Mouse (Mus musculus): Measurements from ENCODE around the gene Ccl3. TPM values are rescaled to one million over a fixed set of nuclear protein-coding genes. Genes with fewer than 3 reads are reported as not detected.

Ccl3 gene
- polyA plus RNA-seq, 1 experiment from 2014 or later, result 1.0 TPM

- H3K9me3 ChIP-seq (replicated peaks; ENCODE audit: control insufficient read depth, low read length), result no peaks in the 10 kb centered on the region
- 59% methylated on average over 4 of the region's 4 CpGs for WGBS
- no peaks in the 10 kb centered on the region for H3K27me3 ChIP-seq (ENCODE audit: control insufficient read depth, insufficient read depth, low read length)
- H3K27ac ChIP-seq (ENCODE audit: low read length), result no peak overlapping the region
- no peak overlapping the region for H3K9ac ChIP-seq (ENCODE audit: low read length)
- no peaks in the 10 kb centered on the region for H3K36me3 ChIP-seq (ENCODE audit: control insufficient read depth, insufficient read depth)
- no peak overlapping the region for H3K4me3 ChIP-seq (ENCODE audit: low read length)
- no peak for ATAC-seq (replicated peaks; ENCODE audit: extremely low read depth, insufficient read depth, low FRiP score)
- peaks cover 3% of the 10 kb centered on the region; the same call in 1 of the 2 replicates for H3K4me1 ChIP-seq (ENCODE audit: control insufficient read depth, insufficient read depth, low read length)
- no peak overlapping the region for H3K4me2 ChIP-seq (ENCODE audit: low read depth, low read length)
These were observed 14.7 kb downstream of the Ccl3 start for GRCm38 (mm10) chr11:83634425-83634824.

- Histone ChIP-seq H3K4me3 (ENCODE audit: low read length) (no peak overlapping the region), H3K27me3 (ENCODE audit: control insufficient read depth, insufficient read depth, low read length) (no peaks in the 10 kb centered on the region), H3K9me3 (replicated peaks; ENCODE audit: control insufficient read depth, low read length) (no peaks in the 10 kb centered on the region), H3K4me2 (ENCODE audit: low read depth, low read length) (no peak overlapping the region), H3K27ac (ENCODE audit: low read length) (no peak overlapping the region), H3K36me3 (ENCODE audit: control insufficient read depth, insufficient read depth) (no peaks in the 10 kb centered on the region), H3K9ac (ENCODE audit: low read length) (no peak overlapping the region), H3K4me1 (ENCODE audit: control insufficient read depth, insufficient read depth, low read length) (peaks cover 3% of the 10 kb centered on the region; the same call in 1 of the 2 replicates)
- no peak for ATAC-seq (replicated peaks; ENCODE audit: extremely low read depth, insufficient read depth, low FRiP score)
- WGBS, result 51% methylated on average over 4 of the region's 4 CpGs
These were observed 16.4 kb downstream of the Ccl3 start for GRCm38 (mm10) chr11:83632744-83633143.

- Histone ChIP-seq H3K36me3 (ENCODE audit: control insufficient read depth, insufficient read depth) (no peaks in the 10 kb centered on the region), H3K9me3 (replicated peaks; ENCODE audit: control insufficient read depth, low read length) (no peaks in the 10 kb centered on the region), H3K4me1 (ENCODE audit: control insufficient read depth, insufficient read depth, low read length) (no peaks in the 10 kb centered on the region), H3K9ac (ENCODE audit: low read length) (no peak overlapping the region), H3K4me3 (ENCODE audit: low read length) (no peak overlapping the region), H3K4me2 (ENCODE audit: low read depth, low read length) (no peak overlapping the region), H3K27ac (ENCODE audit: low read length) (no peak overlapping the region), H3K27me3 (ENCODE audit: control insufficient read depth, insufficient read depth, low read length) (no peaks in the 10 kb centered on the region)
- ATAC-seq (replicated peaks; ENCODE audit: extremely low read depth, insufficient read depth, low FRiP score), result no peak
- 60% methylated on average over 2 of the region's 2 CpGs for WGBS
These were observed 18.1 kb downstream of the Ccl3 start for GRCm38 (mm10) chr11:83631065-83631464.

- Histone ChIP-seq H3K27ac (ENCODE audit: low read length) (no peak overlapping the region), H3K4me3 (ENCODE audit: low read length) (no peak overlapping the region), H3K9ac (ENCODE audit: low read length) (no peak overlapping the region), H3K4me2 (ENCODE audit: low read depth, low read length) (no peak overlapping the region), H3K4me1 (ENCODE audit: control insufficient read depth, insufficient read depth, low read length) (no peaks in the 10 kb centered on the region), H3K27me3 (ENCODE audit: control insufficient read depth, insufficient read depth, low read length) (no peaks in the 10 kb centered on the region), H3K36me3 (ENCODE audit: control insufficient read depth, insufficient read depth) (no peaks in the 10 kb centered on the region), H3K9me3 (replicated peaks; ENCODE audit: control insufficient read depth, low read length) (no peaks in the 10 kb centered on the region)
- WGBS, result 93% methylated on average over 1 of the region's 1 CpGs
- no peak for ATAC-seq (replicated peaks; ENCODE audit: extremely low read depth, insufficient read depth, low FRiP score)
These were observed 18.5 kb downstream of the Ccl3 start for GRCm38 (mm10) chr11:83630630-83631029.

GRCm38 (mm10) chr11:83628808-83629207, 20.3 kb downstream of the Ccl3 start:
- no peak overlapping the region for H3K4me2 ChIP-seq (ENCODE audit: low read depth, low read length)
- no peak overlapping the region for H3K4me3 ChIP-seq (ENCODE audit: low read length)
- no peaks in the 10 kb centered on the region for H3K9me3 ChIP-seq (replicated peaks; ENCODE audit: control insufficient read depth, low read length)
- H3K4me1 ChIP-seq (ENCODE audit: control insufficient read depth, insufficient read depth, low read length), result no peaks in the 10 kb centered on the region
- 81% methylated on average over 9 of the region's 9 CpGs for WGBS
- H3K27me3 ChIP-seq (ENCODE audit: control insufficient read depth, insufficient read depth, low read length), result no peaks in the 10 kb centered on the region
- H3K36me3 ChIP-seq (ENCODE audit: control insufficient read depth, insufficient read depth), result no peaks in the 10 kb centered on the region
- no peak overlapping the region for H3K27ac ChIP-seq (ENCODE audit: low read length)
- H3K9ac ChIP-seq (ENCODE audit: low read length), result no peak overlapping the region
- no peak for ATAC-seq (replicated peaks; ENCODE audit: extremely low read depth, insufficient read depth, low FRiP score)

GRCm38 (mm10) chr11:83623586-83623985, 25.6 kb downstream of the Ccl3 start:
- Histone ChIP-seq H3K4me3 (ENCODE audit: low read length) (no peak overlapping the region), H3K36me3 (ENCODE audit: control insufficient read depth, insufficient read depth) (no peaks in the 10 kb centered on the region), H3K27me3 (ENCODE audit: control insufficient read depth, insufficient read depth, low read length) (no peaks in the 10 kb centered on the region), H3K4me1 (ENCODE audit: control insufficient read depth, insufficient read depth, low read length) (no peaks in the 10 kb centered on the region), H3K27ac (ENCODE audit: low read length) (no peak overlapping the region), H3K9me3 (replicated peaks; ENCODE audit: control insufficient read depth, low read length) (no peaks in the 10 kb centered on the region), H3K4me2 (ENCODE audit: low read depth, low read length) (no peak overlapping the region), H3K9ac (ENCODE audit: low read length) (no peak overlapping the region)
- no peak for ATAC-seq (replicated peaks; ENCODE audit: extremely low read depth, insufficient read depth, low FRiP score)
- WGBS, result 84% methylated on average over 3 of the region's 3 CpGs

- no peak overlapping the region for H3K4me2 ChIP-seq (ENCODE audit: low read depth, low read length)
- H3K36me3 ChIP-seq (ENCODE audit: control insufficient read depth, insufficient read depth), result no peaks in the 10 kb centered on the region
- WGBS, result 87% methylated on average over 1 of the region's 1 CpGs
These were observed 30.1 kb downstream of the Ccl3 start for GRCm38 (mm10) chr11:83619037-83619436.

GRCm38 (mm10) chr11:83618238-83618637, 30.9 kb downstream of the Ccl3 start:
- Histone ChIP-seq H3K9ac (ENCODE audit: low read length) (no peak overlapping the region), H3K9me3 (replicated peaks; ENCODE audit: control insufficient read depth, low read length) (no peaks in the 10 kb centered on the region), H3K27ac (ENCODE audit: low read length) (no peak overlapping the region), H3K4me1 (ENCODE audit: control insufficient read depth, insufficient read depth, low read length) (no peaks in the 10 kb centered on the region), H3K4me2 (ENCODE audit: low read depth, low read length) (no peak overlapping the region), H3K4me3 (ENCODE audit: low read length) (no peak overlapping the region), H3K27me3 (ENCODE audit: control insufficient read depth, insufficient read depth, low read length) (no peaks in the 10 kb centered on the region), H3K36me3 (ENCODE audit: control insufficient read depth, insufficient read depth) (no peaks in the 10 kb centered on the region)
- ATAC-seq (replicated peaks; ENCODE audit: extremely low read depth, insufficient read depth, low FRiP score), result no peak
- WGBS, result 71% methylated on average over 4 of the region's 5 CpGs

More at GRCm38 (mm10) chr11:83619037-83619436, 30.1 kb downstream of the Ccl3 start:
- no peak overlapping the region for H3K27ac ChIP-seq (ENCODE audit: low read length)
- H3K27me3 ChIP-seq (ENCODE audit: control insufficient read depth, insufficient read depth, low read length), result no peaks in the 10 kb centered on the region
- no peaks in the 10 kb centered on the region for H3K9me3 ChIP-seq (replicated peaks; ENCODE audit: control insufficient read depth, low read length)
- H3K4me3 ChIP-seq (ENCODE audit: low read length), result no peak overlapping the region
- no peak for ATAC-seq (replicated peaks; ENCODE audit: extremely low read depth, insufficient read depth, low FRiP score)
- no peak overlapping the region for H3K9ac ChIP-seq (ENCODE audit: low read length)
- H3K4me1 ChIP-seq (ENCODE audit: control insufficient read depth, insufficient read depth, low read length), result no peaks in the 10 kb centered on the region

GRCm38 (mm10) chr11:83616586-83616985, 32.6 kb downstream of the Ccl3 start:
- H3K4me2 ChIP-seq (ENCODE audit: low read depth, low read length), result no peak overlapping the region
- no peak overlapping the region for H3K27ac ChIP-seq (ENCODE audit: low read length)
- no peak overlapping the region for H3K9ac ChIP-seq (ENCODE audit: low read length)
- no peaks in the 10 kb centered on the region for H3K9me3 ChIP-seq (replicated peaks; ENCODE audit: control insufficient read depth, low read length)
- no peaks in the 10 kb centered on the region for H3K27me3 ChIP-seq (ENCODE audit: control insufficient read depth, insufficient read depth, low read length)
- H3K36me3 ChIP-seq (ENCODE audit: control insufficient read depth, insufficient read depth), result no peaks in the 10 kb centered on the region
- ATAC-seq (replicated peaks; ENCODE audit: extremely low read depth, insufficient read depth, low FRiP score), result no peak
- H3K4me3 ChIP-seq (ENCODE audit: low read length), result no peak overlapping the region
- H3K4me1 ChIP-seq (ENCODE audit: control insufficient read depth, insufficient read depth, low read length), result no peaks in the 10 kb centered on the region
- WGBS, result 73% methylated on average over 1 of the region's 1 CpGs

GRCm38 (mm10) chr11:83610900-83611299, 38.3 kb downstream of the Ccl3 start:
- Histone ChIP-seq H3K27ac (ENCODE audit: low read length) (no peak overlapping the region), H3K9ac (ENCODE audit: low read length) (no peak overlapping the region), H3K9me3 (replicated peaks; ENCODE audit: control insufficient read depth, low read length) (no peaks in the 10 kb centered on the region), H3K4me1 (ENCODE audit: control insufficient read depth, insufficient read depth, low read length) (no peaks in the 10 kb centered on the region), H3K27me3 (ENCODE audit: control insufficient read depth, insufficient read depth, low read length) (no peaks in the 10 kb centered on the region), H3K4me3 (ENCODE audit: low read length) (no peak overlapping the region), H3K4me2 (ENCODE audit: low read depth, low read length) (no peak overlapping the region), H3K36me3 (ENCODE audit: control insufficient read depth, insufficient read depth) (no peaks in the 10 kb centered on the region)
- 58% methylated on average over 2 of the region's 2 CpGs for WGBS
- no peak for ATAC-seq (replicated peaks; ENCODE audit: extremely low read depth, insufficient read depth, low FRiP score)

Measured in heart, embryonic 16.5 days (tissue).